Mouse (Mus musculus): ENCODE results near the gene Acp7.

GRCm38 (mm10) chr7:28647016-28647415 lies 15.9 kb upstream of the Acp7 start:
- TF ChIP-seq CTCF (IDR thresholded peaks at IDR 0.05; ENCODE audit: borderline replicate concordance, insufficient read depth, low read length) (peak; percentile 5; the same call in 1 of the 2 replicates), POLR2A (IDR thresholded peaks at IDR 0.05; ENCODE audit: low read depth, low read length) (no peak)
